Mouse (Mus musculus) liver, embryonic 16.5 days (tissue): Measurements from ENCODE around the gene Enho. TPM values are rescaled to one million over a fixed set of nuclear protein-coding genes. Genes with fewer than 3 reads are reported as not detected.

Source experiments
- ATAC-seq: fragments of 200-750 bp; cut with Nextera tagmentation; 2 replicates; pipeline ENCODE4 v1.8.0; 2017; ENCODE audit warnings: low read depth, mild to moderate bottlenecking, moderate number of reproducible peaks, moderate library complexity
- H3K27ac ChIP-seq: fragments of 300-500 bp; sonication (generic); 2 replicates; pipeline ENCODE4 v1.5.1; 2014; ENCODE audit warnings: mild to moderate bottlenecking, low read length
- H3K27me3 ChIP-seq: fragments of 300-500 bp; sonication (generic); 2 replicates; pipeline ENCODE4 v1.6.1; 2014; ENCODE audit warnings: low read depth, low read length, mixed read lengths; ENCODE audit not compliant: control insufficient read depth, insufficient read depth
- H3K36me3 ChIP-seq: fragments of 300-500 bp; sonication (generic); 2 replicates; pipeline ENCODE4 v1.6.1; 2014; ENCODE audit warnings: mild to moderate bottlenecking; ENCODE audit not compliant: control insufficient read depth, insufficient read depth
- H3K4me1 ChIP-seq: fragments of 300-500 bp; sonication (generic); 2 replicates; pipeline ENCODE4 v1.6.1; 2014; ENCODE audit warnings: low read depth, low read length, mixed read lengths; ENCODE audit not compliant: control insufficient read depth
- H3K4me2 ChIP-seq: fragments of 300-500 bp; sonication (generic); 2 replicates; pipeline ENCODE4 v1.6.1; 2014; ENCODE audit warnings: low read depth, low read length, mixed read lengths
- H3K4me3 ChIP-seq: fragments of 300-500 bp; sonication (generic); 2 replicates; pipeline ENCODE4 v1.5.1; 2014; ENCODE audit warnings: low read depth, mild to moderate bottlenecking, low read length
- H3K9ac ChIP-seq: fragments of 300-500 bp; sonication (generic); 2 replicates; pipeline ENCODE4 v1.6.1; 2014; ENCODE audit warnings: low read depth, low read length
- H3K9me3 ChIP-seq: fragments of 300-500 bp; sonication (generic); replicated peaks from 2 replicates; pipeline ENCODE4 v1.6.1; 2016; ENCODE audit warnings: low read length; ENCODE audit not compliant: control insufficient read depth
- WGBS: fragments of 180-500 bp; shearing (Covaris S2); extraction: QIAGEN DNeasy Blood & Tissue Kit; methylation state at CpG from one replicate; pipeline ENCODE4 v1.1.7; 2014; ENCODE audit not compliant: insufficient replicate concordance; 5-methylcytosine and 5-hydroxymethylcytosine counted together
- polyA plus RNA-seq: library from polyadenylated mRNA; unstranded; fragments of >200 nt; fragmentation: Nextera tagmentation; extraction: Ambion mirVana; gene quantifications from 2 replicates; pipeline ENCODE4 v1.2.1, GENCODE M21; 2015

Enho gene
- polyA plus RNA-seq, 1 experiment from 2014 or later: 4.5 TPM

DNA sequence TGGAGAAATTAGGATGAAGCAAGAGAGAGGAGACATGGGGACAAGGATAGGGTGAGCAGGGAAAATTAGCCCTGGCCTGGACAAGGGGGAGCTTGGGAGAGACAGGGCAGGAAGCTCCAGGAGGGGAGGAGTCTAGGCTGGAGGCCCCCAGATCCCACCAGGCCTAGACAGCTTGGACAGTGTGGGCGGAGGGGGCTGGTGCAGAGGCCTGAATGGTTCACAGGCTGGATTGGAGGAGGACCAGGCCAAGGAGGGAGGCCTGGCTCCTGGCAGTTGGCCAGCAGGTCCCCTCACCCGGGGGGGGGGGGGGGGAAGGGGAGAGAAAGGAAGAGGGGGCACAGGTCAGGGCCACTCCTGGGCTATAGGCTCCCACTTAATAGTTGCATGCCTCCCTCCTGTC, 39.2 kb upstream of the Enho start:
- Histone ChIP-seq H3K27me3 (peaks cover 15% of the 10 kb centered on the region), H3K4me2 (no peak overlapping the region), H3K9me3 (no peaks in the 10 kb centered on the region), H3K9ac (no peak overlapping the region), H3K27ac (no peak overlapping the region), H3K36me3 (no peaks in the 10 kb centered on the region), H3K4me1 (no peaks in the 10 kb centered on the region), H3K4me3 (no peak overlapping the region)
- ATAC-seq: no peak
- 43% methylated on average over 1 of the region's 2 CpGs for WGBS

DNA sequence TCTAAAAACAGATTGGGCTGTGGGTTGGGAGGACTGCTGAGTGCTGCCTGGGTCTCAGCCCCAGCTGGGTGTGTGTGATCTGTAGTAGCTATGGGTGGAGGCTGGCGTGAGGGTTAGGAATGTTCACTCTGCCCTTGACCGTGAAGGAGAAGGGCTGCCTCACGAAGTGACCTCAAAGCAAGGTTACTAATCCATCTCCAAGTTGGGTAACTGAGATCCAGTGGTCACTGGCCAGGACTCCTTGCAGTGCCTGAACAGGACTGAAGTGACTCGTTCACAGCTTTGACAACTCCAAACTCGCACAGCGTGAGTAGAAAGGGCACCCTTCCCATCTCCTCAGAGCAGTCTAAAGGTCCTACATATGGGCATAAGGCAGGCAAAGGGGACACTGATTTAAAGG, 38.7 kb upstream of the Enho start:
- no peak for ATAC-seq
- H3K27ac ChIP-seq: no peak overlapping the region
- H3K9ac ChIP-seq: no peak overlapping the region
- 59% methylated on average over 6 of the region's 6 CpGs for WGBS
- H3K9me3 ChIP-seq: no peaks in the 10 kb centered on the region
- H3K4me3 ChIP-seq: no peak overlapping the region
- no peaks in the 10 kb centered on the region for H3K36me3 ChIP-seq
- H3K4me2 ChIP-seq: no peak overlapping the region
- no peaks in the 10 kb centered on the region for H3K4me1 ChIP-seq
- H3K27me3 ChIP-seq: peaks cover 13% of the 10 kb centered on the region

DNA sequence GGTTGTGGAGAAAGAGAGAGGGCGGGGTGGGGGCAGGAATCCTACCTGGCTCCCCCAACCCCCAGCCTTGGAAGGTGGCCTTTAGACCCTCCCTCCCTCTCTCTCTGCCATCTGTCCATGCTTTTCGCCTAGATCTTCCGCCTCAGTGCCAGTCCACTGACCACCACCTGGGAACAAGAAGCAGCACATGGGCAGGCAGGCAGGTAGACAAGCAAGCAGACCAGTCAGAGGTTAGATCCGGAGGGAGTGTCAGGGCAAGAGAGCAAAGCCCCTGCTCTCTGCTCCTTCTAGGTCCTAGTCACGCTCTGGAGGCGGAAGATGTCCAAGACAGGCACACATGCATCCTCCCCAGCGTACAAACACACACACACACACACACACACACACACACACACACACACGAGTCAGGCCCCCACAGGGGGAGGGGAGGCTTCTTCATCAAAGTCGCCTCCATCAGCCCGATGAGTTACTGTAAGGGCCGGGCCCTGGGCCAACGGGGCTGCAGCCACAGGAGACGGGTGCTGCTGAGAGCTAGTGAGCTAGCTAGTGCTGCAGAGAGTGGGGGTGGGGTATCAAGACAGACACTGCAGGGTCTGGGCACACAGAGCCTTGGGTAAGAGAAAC, 37.0 kb upstream of the Enho start:
- no peak overlapping the region for H3K4me2 ChIP-seq
- H3K27me3 ChIP-seq: peaks cover 5% of the 10 kb centered on the region
- 54% methylated on average over 13 of the region's 13 CpGs for whole genome bisulfite sequencing
- no peaks in the 10 kb centered on the region for H3K9me3 ChIP-seq
- H3K4me3 ChIP-seq: no peak overlapping the region
- no peaks in the 10 kb centered on the region for H3K36me3 ChIP-seq
- no peak overlapping the region for H3K27ac ChIP-seq
- H3K4me1 ChIP-seq: no peaks in the 10 kb centered on the region
- no peak for ATAC-seq
- H3K9ac ChIP-seq: no peak overlapping the region

DNA sequence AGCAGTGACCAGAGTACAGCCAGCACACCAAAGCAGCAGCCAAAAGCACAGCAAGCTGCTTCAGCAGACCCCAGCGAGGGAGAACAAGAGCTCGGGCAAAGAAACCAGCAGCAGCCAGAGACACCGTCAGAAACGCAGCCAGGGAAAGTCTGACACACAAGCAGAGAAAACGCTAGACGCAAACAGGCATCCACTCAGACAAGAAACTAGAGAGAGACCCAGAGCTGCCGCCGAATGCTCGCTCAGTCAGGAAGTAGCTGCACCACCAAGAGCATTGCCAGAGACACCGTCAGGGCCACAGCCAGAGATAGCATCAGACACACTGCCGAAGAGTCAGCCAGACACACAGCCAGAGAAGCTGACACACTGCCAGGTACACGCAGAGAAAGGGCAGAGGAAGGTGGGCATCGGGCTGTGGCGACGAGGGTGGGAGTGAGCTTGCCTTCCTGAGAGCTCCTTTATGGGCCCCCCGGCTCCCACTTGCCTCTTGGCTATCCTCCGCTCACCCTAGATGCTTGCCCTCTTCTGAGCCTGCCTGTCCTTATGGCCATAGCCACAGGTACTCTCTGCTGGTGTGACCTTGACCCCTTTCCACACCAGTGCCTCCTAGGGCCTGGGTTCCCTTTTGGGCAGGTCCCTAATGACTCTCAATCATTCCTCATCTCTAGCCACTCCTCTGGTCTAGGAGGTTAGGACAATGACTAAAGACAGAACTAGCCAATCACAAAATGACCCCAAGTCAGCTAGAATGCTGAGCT, 36.3 kb upstream of the Enho start:
- no peaks in the 10 kb centered on the region for H3K4me1 ChIP-seq
- H3K27me3 ChIP-seq: peaks cover 6% of the 10 kb centered on the region

DNA sequence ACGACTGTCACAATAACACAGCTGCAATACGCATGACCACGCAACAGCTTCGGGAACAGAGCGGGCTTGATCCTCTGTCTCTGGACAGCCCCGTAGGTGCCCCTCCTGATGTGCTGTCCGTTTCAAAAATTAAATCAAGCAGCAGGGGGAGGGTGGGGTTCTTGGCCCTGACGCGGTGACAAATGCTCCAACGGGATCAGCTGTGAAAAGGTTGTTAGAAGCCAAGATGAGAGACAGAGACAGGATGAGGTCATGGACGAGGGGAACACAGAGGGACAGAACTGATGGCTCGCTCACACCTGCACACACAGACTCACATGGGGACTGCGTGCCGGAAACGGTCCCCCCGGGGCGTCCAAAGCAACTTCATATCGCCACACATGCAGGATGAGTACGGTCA, 33.1 kb upstream of the Enho start:
- 66% methylated on average over 19 of the region's 19 CpGs for WGBS
- Histone ChIP-seq H3K4me3 (no peak overlapping the region), H3K27me3 (peaks cover 6% of the 10 kb centered on the region), H3K4me2 (no peak overlapping the region), H3K9me3 (no peaks in the 10 kb centered on the region), H3K4me1 (no peaks in the 10 kb centered on the region), H3K9ac (no peak overlapping the region), H3K27ac (no peak overlapping the region), H3K36me3 (no peaks in the 10 kb centered on the region)
- ATAC-seq: no peak

More for the DNA sequence above, 36.3 kb upstream of the Enho start:
- H3K9me3 ChIP-seq: no peaks in the 10 kb centered on the region
- 33% methylated on average over 17 of the region's 17 CpGs for WGBS
- H3K4me3 ChIP-seq: no peak overlapping the region
- no peak overlapping the region for H3K9ac ChIP-seq
- H3K4me2 ChIP-seq: no peak overlapping the region
- H3K27ac ChIP-seq: no peak overlapping the region
- H3K36me3 ChIP-seq: no peaks in the 10 kb centered on the region
- ATAC-seq: no peak

DNA sequence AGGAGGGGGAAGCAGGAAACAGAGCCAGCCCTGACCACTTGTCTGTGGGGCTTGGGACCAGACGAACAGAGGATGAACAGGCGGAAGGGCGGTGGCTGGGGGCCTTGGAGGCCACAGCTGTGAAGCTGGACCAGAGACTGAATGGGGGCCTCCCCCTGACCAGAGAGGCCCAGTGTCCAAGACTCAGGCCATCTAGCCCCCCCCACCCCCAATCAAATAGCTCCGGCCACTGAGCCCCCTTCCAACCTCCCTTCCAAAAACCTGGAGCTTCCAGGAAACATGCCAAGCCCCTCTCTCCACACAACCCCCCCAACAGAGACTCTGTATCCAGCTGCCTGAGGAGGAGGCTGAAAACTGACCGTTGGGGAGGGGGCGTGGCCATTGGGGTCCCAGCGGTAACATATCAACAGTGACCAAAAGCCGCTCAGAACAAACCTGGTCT, 32.4 kb upstream of the Enho start:
- Histone ChIP-seq H3K9ac (no peak overlapping the region), H3K9me3 (no peaks in the 10 kb centered on the region), H3K4me3 (no peak overlapping the region), H3K4me2 (no peak overlapping the region), H3K36me3 (no peaks in the 10 kb centered on the region), H3K27ac (no peak overlapping the region), H3K27me3 (peaks cover 6% of the 10 kb centered on the region), H3K4me1 (no peaks in the 10 kb centered on the region)
- 34% methylated on average over 8 of the region's 8 CpGs for WGBS
- ATAC-seq: no peak

DNA sequence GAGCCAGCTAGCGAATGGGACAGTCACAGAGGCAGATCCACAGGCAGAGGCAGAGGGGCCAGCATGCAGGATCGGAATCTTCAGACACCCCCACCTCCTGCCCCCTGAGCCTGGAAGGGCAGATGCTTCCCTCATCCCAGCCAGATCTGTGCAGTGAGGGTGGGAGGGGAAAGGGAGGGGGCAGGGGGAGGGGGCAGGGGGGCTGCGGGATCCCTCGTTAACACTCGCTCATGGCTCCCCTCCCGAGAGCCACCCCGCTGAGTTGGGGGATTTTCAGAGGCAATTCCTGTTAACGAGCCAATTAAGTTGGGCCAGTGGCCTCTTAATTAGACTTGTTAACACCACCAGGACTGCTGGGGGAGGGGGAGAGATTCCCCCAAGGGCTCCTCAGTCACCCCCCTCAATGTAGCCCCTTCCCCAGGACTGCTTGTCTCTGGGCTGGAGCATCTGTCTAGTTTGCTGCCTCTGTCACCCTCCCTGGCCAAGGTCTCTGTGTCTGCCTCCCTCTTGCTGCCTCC, 31.9 kb upstream of the Enho start:
- Histone ChIP-seq H3K4me1 (no peaks in the 10 kb centered on the region), H3K9ac (no peak overlapping the region), H3K27ac (no peak overlapping the region), H3K9me3 (no peaks in the 10 kb centered on the region), H3K27me3 (peaks cover 6% of the 10 kb centered on the region), H3K4me3 (no peak overlapping the region), H3K4me2 (no peak overlapping the region), H3K36me3 (no peaks in the 10 kb centered on the region)
- WGBS: 21% methylated on average over 8 of the region's 8 CpGs
- ATAC-seq: no peak

DNA sequence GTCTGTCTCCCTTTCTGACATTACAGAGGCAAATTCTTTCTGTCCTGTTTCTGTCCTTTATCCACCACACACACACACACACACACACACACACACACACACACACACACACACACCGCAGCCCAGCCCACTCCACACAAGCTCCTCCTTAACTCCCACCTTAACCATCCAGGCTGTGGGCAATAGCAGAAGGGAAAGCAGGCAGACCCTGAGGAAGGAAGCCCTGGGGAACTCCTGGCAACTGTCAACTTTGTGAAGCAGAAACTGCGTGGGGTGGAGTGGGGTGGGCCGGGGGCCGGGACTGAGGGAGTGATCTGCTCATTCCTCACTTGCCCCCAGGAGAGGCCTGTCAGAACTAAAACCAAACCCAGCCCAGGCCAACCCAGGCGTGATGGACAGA, 31.4 kb upstream of the Enho start:
- H3K9ac ChIP-seq: no peak overlapping the region
- no peaks in the 10 kb centered on the region for H3K36me3 ChIP-seq
- no peaks in the 10 kb centered on the region for H3K9me3 ChIP-seq
- H3K4me1 ChIP-seq: no peaks in the 10 kb centered on the region
- ATAC-seq: no peak
- no peak overlapping the region for H3K27ac ChIP-seq
- no peak overlapping the region for H3K4me3 ChIP-seq
- no peak overlapping the region for H3K4me2 ChIP-seq
- WGBS: 39% methylated on average over 5 of the region's 5 CpGs
- H3K27me3 ChIP-seq: peaks cover 6% of the 10 kb centered on the region; the same call in 1 of the 2 replicates

DNA sequence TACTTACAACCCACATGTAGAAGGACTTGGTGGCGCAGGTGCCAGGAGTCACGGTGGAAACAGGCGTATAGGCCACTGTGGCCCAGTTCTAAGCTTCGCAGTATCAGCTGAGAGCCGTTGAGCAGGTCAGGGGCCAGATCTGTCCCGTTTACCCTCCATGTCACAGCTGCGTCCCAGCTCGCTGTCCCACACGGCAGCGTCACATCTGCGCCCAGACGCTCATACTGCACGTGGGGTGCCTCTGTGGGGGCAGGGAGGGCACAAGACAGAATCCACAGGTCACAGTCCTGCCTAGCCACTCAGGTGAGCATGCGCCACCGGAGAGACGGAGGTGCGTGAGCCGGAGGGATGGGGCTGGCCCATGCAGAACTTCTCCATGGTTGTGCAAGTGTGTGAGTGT, 30.7 kb upstream of the Enho start:
- Histone ChIP-seq H3K4me2 (no peak overlapping the region), H3K9ac (no peak overlapping the region), H3K27ac (no peak overlapping the region), H3K4me1 (no peaks in the 10 kb centered on the region), H3K27me3 (peaks cover 6% of the 10 kb centered on the region; the same call in 1 of the 2 replicates), H3K36me3 (no peaks in the 10 kb centered on the region), H3K9me3 (no peaks in the 10 kb centered on the region), H3K4me3 (no peak overlapping the region)
- ATAC-seq: no peak
- 73% methylated on average over 18 of the region's 18 CpGs for WGBS
